Mouse (Mus musculus): ENCODE measurements around the gene Pnrc2.
A peak's percentile ranks its signal among the peaks of the same experiment; 100 is the strongest.

Pnrc2 gene

DNA sequence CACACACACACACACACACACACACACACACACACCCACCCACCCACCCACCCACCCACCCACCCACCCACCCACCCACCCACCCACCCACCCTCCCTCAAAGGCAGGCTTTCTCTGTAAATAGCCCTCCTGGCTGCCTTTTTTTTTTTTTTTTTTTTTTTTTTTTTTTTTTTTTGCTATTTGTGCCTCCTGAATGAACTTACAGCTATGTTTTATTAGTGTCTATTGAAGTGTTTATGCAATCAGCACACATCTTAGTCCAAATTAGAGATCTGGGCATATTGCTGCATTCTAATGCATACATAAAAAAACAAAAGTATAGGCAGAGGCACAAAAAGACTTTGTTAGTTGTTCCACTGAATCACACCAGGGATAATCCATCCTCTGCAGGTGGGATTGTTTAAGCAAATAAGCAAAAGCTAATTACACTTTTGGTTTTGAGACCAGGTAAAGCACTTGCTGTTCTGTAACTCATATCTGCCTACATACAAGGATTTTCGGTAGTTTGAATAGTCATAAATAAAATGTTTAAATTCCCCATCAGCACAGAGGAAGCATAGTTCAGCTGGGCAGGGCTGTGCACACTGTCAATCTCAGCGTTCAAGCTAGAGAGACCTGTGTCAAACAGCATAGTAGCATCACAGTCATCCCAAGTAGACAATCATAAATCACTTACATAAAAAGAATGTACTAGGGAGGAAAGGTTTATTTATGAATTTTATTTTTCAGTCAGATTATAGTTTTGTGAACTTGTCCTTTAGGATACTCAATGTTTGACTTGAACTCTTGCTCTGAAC is 3.2 kb downstream of the Pnrc2 start:
- no peak for DNase-seq (ENCODE audit: low spot score)

DNA sequence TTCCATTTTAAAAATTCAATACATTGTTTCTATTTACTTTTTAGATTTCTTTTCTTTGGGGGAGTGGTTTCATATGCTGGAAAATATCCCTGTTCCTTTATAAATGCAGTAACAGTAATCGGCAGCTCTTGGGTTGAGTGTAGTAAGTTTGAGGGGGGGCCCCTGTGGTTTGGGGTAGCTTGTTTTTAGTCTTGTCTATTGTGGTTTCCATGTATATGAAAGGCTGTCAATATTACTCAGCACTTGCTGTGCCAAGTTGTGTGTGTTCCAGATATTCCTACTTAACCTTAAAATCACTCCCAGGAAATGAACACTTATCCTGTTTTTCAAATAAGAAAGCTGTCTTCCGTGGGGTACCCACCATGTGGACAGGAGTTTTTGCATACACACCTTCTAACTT is 4.7 kb downstream of the Pnrc2 start:
- DNase-seq (ENCODE audit: low spot score) = no peak

DNA sequence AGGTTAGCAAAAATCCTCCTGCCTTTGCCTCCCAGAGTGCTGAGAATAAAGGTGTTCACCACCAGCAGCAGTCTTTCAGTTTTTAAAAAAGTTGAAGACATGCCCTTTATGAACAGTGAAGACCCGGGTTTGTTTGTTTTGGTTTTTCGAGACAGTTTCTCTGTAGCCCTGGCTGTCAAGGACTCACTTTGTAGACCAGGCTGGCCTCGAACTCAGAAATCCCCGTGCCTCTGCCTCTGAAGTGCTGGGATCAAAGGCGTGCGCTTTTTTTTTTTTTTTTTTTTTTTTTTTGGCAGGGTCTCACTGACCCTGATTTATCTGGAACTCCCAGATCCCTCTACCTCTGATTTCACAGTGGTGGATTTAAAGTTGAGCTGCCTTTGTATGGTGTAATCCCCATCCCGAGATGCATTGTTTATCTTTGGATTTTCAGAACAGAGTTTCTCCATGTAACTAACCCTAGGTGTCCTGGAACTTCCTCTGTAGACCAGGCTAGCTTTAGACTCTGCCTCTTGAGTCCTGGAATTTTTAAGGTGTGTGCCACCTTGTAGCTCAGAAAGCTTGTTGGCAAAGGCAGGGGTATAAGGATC is 16.0 kb downstream of the Pnrc2 start:
- peak; percentile 33 for DNase-seq (ENCODE audit: low spot score)

GRCm38 (mm10) chr4:135856223-135857091 is 17.2 kb downstream of the Pnrc2 start:
- peak; percentile 80 for DNase-seq (ENCODE audit: low spot score)

DNA sequence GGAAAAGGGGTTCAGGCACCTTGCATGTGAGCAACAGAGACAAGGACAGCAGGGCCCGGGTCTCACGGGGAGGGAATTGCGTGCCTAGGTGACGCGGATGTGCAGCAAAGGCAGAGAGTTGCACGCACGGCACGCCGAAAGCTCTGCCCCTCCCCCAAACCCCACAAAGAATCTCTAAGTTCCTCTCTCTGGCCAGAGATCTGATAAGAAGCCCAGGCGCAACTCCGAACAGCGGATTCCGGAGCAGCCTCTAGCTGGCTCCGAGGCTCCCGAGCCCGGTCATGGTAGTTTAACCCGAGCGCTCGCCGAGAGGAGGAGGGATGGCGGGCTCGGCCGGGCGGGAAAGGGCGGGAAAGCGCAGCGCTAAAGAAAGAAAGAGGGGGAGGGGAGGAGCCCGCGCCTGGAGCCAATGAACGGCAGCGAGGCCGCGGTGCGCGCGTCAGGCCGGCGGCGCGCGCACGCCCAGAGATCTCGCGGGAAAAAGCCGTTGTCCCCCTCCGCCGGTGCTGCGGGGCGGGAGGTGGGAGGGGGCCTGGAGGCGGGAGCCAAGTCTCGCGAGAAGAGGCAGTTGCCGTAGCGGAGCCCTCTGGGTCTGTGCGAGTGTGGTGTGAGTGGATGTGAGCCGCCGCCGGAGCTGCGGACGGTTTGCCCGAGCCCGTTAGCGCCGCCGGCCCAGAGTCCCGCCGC is 18.0 kb downstream of the Pnrc2 start, which contains the start of gene Srsf10:
Srsf10 (plus strand) TSS at position 212 of the 687 bp plus-strand sequence.
- peak; percentile 98 for DNase-seq (ENCODE audit: low spot score)

GRCm38 (mm10) chr4:135855080-135855479 is 18.6 kb downstream of the Pnrc2 start:
- peak; percentile 77 for DNase-seq (ENCODE audit: low spot score)

- peak; percentile 32 for DNase-seq (ENCODE audit: low spot score)
These were observed 19.0 kb downstream of the Pnrc2 start for GRCm38 (mm10) chr4:135854630-135855029.

GRCm38 (mm10) chr4:135853987-135854546 is 19.6 kb downstream of the Pnrc2 start:
- DNase-seq (ENCODE audit: low spot score) = no peak

- DNase-seq (ENCODE audit: low spot score) = no peak
These were observed 21.7 kb downstream of the Pnrc2 start for GRCm38 (mm10) chr4:135851942-135852341.

GRCm38 (mm10) chr4:135850411-135851095 is 23.1 kb downstream of the Pnrc2 start:
- DNase-seq (ENCODE audit: low spot score) = peak; percentile 58

GRCm38 (mm10) chr4:135847581-135847980 is 26.1 kb downstream of the Pnrc2 start:
- DNase-seq (ENCODE audit: low spot score) = no peak

- DNase-seq (ENCODE audit: low spot score) = no peak
These were observed 29.2 kb downstream of the Pnrc2 start for GRCm38 (mm10) chr4:135844400-135844799.

DNA sequence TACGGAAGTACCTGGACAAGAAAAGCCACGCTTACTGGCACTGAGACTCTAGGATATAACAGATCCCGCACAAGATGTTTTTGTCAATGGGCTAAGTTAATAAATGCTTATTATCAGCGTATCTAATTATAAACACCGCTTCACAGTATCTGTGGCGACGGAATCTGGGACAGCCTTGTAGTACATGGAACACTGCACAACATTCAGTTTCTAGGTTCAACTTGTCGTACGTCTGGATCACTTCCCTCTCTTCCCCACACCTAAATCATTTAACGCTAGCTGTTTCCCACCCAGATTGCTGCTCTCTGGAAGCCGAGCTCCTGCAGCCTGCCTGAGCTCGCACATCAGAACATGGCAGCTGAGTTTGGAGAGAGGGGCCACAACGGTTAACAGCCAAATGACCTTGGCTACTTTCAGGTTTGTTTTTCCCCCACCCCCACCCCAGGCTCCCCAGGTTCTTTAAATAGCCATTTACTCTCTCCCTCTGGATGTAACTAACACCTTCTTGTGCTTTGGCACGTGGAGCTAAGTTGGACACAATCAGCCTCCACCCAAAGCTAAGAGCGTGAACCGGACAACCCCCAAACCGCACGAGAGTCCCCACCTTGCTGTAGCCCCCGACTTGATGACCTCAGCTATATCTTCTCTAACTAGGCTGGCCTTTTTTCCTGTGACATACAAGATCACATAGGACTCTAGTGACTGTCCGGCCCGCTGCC is 34.2 kb downstream of the Pnrc2 start:
- no peak for DNase-seq (ENCODE audit: low spot score)

DNA sequence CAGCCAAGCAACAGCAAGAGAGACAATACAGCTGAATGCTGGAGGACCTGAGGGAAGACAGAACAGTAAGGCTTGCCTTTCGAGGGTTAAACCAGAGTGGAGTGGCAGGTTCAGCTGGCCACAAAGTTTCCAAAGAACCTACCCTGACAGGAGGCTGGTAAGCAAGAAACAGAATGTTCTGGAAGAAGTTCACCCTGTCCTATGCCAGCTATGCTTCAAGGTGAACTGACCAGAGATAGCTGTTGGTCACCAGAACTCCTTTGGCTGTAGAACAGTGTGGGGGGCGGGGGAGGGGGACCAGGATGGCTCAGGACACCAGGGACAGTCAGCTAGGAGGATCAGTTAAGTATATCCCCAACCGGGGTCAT is 34.7 kb downstream of the Pnrc2 start:
- no peak for DNase-seq (ENCODE audit: low spot score)

- no peak for DNase-seq (ENCODE audit: low spot score)
These were observed 39.4 kb downstream of the Pnrc2 start for GRCm38 (mm10) chr4:135834124-135834717.

GRCm38 (mm10) chr4:135833301-135834123 is 40.1 kb downstream of the Pnrc2 start:
- peak; percentile 63 for DNase-seq (ENCODE audit: low spot score)

DNA sequence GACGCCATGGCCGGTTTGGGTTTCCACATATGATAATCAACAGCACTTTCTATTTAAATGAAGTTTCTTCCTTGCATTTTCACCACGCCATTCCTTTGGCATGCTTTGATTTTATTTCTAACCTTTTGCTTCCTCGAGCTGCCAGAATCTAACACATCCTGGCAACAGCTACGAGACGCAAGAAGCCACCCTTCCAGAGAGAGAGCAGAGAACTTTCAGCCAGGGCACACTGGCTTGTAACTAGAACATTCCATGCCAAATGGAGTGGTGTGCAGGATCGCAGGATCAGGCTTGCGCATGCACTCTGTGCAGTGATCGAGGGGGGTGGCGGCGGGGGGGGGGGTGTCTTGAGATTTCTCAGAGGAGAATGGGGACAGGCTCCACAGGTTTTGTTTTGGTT is 41.6 kb downstream of the Pnrc2 start:
- no peak for DNase-seq (ENCODE audit: low spot score)

- DNase-seq (ENCODE audit: low spot score) = peak; percentile 72
These were observed 45.2 kb downstream of the Pnrc2 start for GRCm38 (mm10) chr4:135828491-135828890.

- DNase-seq (ENCODE audit: low spot score) = no peak
These were observed 49.4 kb downstream of the Pnrc2 start for GRCm38 (mm10) chr4:135824254-135824653.
